Mouse (Mus musculus) layer of hippocampus, postnatal 14 days (tissue): Measurements from ENCODE around the gene Ppm1j. TPM values are rescaled to one million over a fixed set of nuclear protein-coding genes. Genes with fewer than 3 reads are reported as not detected.
"Not testable (repeated sequence)": the region's sequence is repeated elsewhere in the genome, so short reads cannot be mapped to it uniquely, and the experiment has no call there.

Source experiments
- DNase-seq, 2 experiments: peaks; one replicate each; pipeline ENCODE4 v3.0.0; 2021 to 2022; ENCODE audit warnings: low spot score in 2 of 2, mixed read lengths in 1 of 2
- total RNA-seq, 2 experiments: library from RNA; stranded (reverse); gene quantifications; 2 replicates each; pipeline ENCODE4 v1.2.3; 2021

Ppm1j gene
- total RNA-seq, 2 experiments from 2014 or later: 0.81 to 2.7 TPM

- no peak for DNase-seq
Observed at GRCm38 (mm10) chr3:104811752-104812151, 30.9 kb downstream of the Ppm1j start.

GRCm38 (mm10) chr3:104812254-104812653 lies 31.4 kb downstream of the Ppm1j start:
- no peak for DNase-seq

GRCm38 (mm10) chr3:104813227-104813626 lies 32.4 kb downstream of the Ppm1j start:
- DNase-seq: not testable (repeated sequence)

- no peak for DNase-seq
Observed at GRCm38 (mm10) chr3:104814746-104815145, 33.9 kb downstream of the Ppm1j start.

GRCm38 (mm10) chr3:104815346-104815745 lies 34.5 kb downstream of the Ppm1j start:
- DNase-seq: no peak

- DNase-seq: no peak
Observed at GRCm38 (mm10) chr3:104816130-104816529, 35.3 kb downstream of the Ppm1j start.

- peak; percentile 41 to 49 for DNase-seq
Observed at GRCm38 (mm10) chr3:104817481-104817990, 36.7 kb downstream of the Ppm1j start.

GRCm38 (mm10) chr3:104817991-104818748 lies 37.3 kb downstream of the Ppm1j start, which contains the start of gene Mov10:
Gene Mov10, minus strand, starts transcription at chr3:104818563.
- peak; percentile 40 to 49 for DNase-seq

GRCm38 (mm10) chr3:104818749-104819134 lies 37.9 kb downstream of the Ppm1j start:
- DNase-seq: no peak

GRCm38 (mm10) chr3:104820426-104820825 lies 39.6 kb downstream of the Ppm1j start:
- DNase-seq: no peak

- DNase-seq: no peak
Observed at GRCm38 (mm10) chr3:104822413-104822812, 41.6 kb downstream of the Ppm1j start.

Other genes starting within 250 kb of the Ppm1j start
- 10 to 100 TPM; 71.6 to 74.2 TPM for gene Slc16a1, start 142.4 kb upstream of the Ppm1j start, total RNA-seq
- gene Fam19a3, start 784 bp downstream of the Ppm1j start, total RNA-seq: under 1 TPM in 1 of 2 experiments, not detected in 1; 0.10 TPM
- gene Rhoc, start 7.3 kb downstream of the Ppm1j start, total RNA-seq: 10 to 100 TPM; 35.3 to 37.6 TPM
- gene Mov10, start 37.5 kb downstream of the Ppm1j start, total RNA-seq: 1 to 10 TPM; 7.9 to 9.4 TPM
- 10 to 100 TPM; 45.1 to 46.2 TPM for gene St7l, start 82.9 kb downstream of the Ppm1j start, total RNA-seq
- gene Capza1, start 83.4 kb downstream of the Ppm1j start, total RNA-seq: 10 to 100 TPM; 45.5 to 49.8 TPM
- under 1 TPM; 0.85 to 0.91 TPM for gene Wnt2b, start 180.9 kb downstream of the Ppm1j start, total RNA-seq